Mouse (Mus musculus) 3T3-L1 (cell line): Measurements from ENCODE around the gene Gngt2.

ENCODE experiments used
- DNase-seq: peaks from one replicate; pipeline ENCODE4 v3.0.0-alpha.2; 2015; ENCODE audit warnings: low read depth, low spot score

Gene Gngt2

DNA sequence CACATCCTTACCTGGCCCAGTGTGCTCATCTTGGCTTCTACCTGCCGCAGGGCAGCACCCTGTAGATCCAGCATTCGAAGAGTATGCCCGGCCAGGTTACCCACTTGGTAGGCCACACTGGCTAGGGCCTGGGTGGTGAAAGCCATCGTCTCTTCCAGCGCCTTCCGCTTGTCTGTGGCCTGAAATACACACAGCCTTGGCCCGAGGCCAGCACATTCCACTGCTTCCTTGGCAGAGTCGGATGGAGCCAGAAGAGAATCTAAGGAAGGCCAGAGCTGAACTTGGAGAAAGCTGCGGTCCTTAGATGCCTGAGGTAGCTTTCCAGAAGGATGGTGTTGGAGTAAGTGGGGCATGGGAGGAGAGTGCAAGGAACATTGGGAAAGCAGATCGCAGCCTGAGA is at the start of gene Gngt2:
Gngt2 (plus strand) TSS at position 158 of the 400 bp plus-strand sequence.
- peak; percentile 66 for DNase-seq

DNA sequence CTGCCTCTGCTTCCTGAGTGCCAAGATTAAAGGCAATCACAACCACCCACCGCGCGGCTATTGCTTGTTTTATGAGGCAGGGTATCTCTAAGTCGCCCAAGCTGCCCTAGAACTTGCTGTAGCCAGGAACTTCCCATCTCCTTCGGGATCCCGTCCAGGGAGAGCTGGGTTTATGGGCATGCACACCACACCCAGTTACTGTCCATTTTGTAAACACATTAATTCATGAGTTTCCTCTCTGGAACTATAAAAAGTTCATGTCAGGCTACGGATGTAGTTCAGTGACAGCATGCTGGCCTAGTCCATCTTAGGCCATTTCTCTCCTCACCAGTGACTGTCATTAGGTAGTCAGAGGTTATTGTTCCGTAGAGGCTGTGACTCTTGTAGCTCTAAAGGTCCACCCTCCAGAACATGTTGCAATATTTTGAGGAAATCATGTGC is 47.5 kb upstream of the Gngt2 start:
- no peak for DNase-seq

DNA sequence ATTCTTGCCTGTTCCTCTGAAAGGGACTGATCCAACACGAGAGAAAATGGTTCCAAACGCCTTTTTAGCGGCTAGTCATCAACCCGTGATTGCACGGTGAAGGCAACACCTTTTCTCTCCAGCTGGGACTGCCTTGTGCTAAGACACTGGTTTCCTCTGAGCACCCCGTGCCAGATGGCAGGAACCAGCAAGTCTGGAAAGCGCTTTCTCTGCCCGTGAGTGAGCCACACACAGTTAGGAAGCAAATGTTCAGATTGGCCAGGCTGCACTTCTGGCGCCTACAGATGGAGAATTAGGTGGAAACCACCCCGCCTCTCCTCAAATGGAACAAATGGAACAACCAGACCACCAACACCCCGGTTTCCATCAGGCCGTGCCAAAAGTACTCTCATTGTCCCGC is 45.2 kb upstream of the Gngt2 start:
- DNase-seq = no peak

DNA sequence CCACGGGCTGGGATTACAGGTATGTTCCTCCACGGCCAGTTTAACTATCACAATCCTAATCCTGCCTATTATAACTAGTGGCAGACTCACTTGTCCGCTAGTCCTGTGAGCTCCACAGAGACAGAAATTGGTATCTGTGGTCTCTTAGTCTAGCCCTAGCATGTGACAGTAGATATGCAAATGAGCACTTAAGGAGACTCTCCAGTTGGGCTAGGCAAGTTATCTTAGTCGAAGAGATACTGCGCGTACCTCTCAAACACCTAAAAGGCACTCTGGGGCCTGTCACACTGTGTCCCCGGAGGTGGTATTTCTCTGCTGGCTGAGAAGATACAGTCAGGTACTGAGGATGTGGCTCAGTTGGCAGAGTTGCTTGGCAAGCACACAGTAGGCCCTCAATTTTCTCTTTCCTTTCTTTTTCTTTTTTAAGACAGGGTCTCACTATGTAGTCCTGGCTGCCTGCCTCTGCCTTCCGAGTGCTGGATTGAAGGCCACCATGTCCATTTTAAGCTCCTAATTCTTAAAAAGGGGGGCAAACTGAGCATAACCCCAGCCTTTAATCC is 44.0 kb upstream of the Gngt2 start:
- no peak for DNase-seq

DNA sequence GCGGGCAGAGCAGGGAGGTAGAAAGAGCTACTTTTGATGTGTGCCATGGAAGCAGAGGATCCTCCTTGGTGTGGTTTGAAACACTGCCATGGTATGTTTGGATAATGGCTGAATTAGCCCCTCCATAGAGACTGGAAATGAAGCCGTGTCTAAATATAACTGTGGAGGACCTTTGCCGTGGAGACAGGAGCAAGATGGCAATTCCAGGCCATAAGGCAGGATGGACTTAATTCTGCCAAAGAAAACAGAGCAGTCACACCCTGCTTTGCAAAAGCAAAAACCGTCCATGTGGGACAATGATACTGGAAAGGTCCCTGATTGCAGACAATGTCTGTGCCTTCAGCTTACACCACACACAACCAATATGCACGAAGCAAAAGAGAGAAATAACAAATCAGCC is 42.8 kb upstream of the Gngt2 start:
- DNase-seq = no peak

DNA sequence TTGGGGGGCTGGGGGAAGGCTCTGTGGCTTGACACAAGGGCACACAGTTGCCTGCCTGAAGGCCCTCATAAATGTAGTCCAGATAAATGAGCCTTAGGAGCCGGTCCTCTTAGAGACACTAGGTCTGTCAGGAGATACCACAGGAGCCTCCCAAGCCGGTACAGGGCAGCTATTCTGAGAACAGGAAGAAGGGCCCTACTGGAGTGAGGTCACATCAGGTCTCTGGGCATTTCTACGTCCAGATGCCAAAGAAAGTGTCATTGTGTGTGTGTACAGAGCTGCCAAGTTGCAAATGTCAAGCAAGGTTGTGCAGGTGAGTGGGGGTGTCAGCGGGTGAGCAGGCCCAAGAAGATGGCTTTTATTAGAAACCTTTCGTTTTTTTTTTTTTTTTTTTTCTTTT is 41.4 kb upstream of the Gngt2 start:
- no peak for DNase-seq

DNA sequence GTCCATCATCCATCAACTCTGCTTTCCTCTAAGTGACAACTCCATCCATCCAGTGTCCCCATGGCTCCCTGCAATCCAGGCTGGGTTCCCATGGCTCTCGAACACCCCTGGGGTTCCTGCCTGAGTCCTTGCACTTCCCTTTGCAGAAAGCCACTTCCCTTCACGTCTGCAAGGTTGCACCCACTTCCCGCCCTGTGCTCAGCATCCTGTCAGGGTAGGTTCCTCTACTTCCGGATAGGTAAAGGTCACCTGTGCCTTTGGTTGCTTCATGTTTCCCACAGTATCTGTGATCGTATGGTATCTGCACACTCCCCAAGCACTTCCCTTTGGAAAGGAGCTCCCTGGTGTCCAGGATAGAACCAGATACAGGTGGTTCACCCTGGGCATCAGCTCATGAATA is 32.0 kb upstream of the Gngt2 start:
- DNase-seq = no peak

DNA sequence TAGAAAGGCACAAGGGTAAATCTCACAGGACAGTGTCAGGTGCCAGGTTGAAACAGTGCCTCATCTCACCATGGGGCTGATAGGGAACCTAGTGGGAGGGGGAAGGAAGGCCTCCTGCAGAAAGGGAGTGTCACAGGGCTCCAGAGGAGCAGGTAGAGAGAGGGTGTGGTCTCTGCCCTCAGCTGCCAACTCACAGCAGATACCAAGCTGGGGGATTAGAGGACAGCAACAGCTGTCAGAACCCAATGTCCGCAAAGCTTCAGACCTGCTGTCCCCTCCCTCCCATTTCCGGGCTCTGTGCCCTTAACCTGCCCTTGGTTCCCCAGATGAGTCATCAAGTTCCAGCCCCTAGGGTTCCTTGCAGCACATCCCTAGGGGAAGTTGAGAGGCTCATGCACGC is 31.5 kb upstream of the Gngt2 start:
- DNase-seq = peak; percentile 36

DNA sequence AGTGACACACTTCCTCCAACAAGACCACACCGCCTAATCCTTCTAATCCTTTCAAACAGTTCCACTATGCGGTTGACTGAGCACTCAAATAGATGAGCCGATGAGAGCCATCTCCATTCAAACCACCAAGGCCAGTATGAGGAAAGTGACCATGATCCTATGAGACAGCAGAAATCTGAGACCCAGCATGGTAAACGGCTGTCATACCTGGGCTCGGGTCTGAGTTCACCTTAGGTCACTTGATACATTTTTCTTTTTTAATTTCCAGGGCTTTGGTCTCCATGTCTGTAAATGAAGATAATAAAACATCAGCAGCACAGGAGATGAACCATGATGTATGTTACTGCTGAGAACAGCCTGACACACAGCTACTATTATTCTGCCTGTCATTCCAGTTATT is 29.1 kb upstream of the Gngt2 start:
- DNase-seq = no peak

DNA sequence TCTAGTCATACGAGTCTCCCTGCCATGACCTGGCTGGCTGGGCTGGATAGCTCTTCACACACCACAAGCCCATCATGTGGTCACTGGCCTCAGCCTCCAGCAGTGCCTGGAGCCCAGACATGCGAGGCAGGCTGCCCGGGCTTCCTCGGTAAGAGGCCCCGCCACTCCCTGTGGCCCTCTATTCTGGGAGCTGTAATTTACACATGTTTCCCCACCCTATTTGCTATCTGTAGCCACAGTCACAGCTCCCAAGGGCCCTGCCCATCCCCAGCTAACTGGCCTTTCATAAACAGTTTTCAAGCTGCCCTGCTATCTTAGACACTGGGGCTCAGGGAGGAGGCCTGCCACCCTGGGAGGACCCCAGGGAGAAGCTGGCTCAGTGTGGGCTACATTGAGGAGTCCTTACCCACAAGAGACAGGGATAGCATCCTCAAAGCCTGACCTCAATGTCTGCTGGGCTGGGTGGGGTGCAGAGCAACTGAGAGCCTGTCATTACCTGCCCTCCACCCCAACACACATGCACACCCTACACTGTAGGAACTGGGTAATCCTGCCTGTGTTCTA is 28.5 kb upstream of the Gngt2 start:
- DNase-seq = peak; percentile 14

DNA sequence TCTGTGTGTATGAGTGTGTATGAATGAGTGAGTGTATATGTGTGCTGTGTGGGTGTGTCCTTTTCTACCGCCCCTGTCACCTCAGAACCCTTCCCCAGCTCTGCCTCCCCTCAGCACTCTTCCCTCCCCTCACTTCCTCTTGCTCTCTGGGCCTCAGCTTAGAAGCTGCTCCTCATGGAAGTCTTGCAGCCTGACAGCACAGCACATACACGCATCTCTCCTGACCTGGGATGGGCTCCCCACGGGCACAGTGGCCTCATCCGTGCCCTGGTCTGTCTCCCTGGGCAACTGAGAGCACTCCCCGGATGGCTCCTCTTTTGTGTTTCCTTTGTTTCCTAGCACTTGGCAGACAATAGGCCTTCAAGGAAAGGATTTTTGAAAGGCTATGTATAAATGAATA is 27.4 kb upstream of the Gngt2 start:
- DNase-seq = no peak

DNA sequence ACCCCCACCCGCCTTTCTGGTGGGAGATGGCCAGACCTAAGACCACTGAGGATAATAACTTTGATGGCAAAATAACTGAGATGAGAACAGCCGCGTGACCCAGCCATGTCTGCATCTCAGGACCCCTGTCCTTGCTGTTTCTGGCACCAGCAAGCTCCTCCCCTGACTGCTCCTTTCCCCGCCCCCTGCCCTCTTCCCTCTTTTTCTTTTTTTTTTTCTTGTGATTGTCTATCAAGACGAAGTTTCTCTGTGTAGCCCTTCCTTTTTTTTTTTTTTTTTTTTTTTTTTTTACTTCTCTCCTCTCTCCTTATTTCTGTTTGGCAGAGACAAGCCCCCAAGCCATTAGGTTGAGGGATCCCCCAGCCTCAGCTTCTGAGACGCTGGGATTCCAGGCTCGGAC is 26.2 kb upstream of the Gngt2 start:
- no peak for DNase-seq

DNA sequence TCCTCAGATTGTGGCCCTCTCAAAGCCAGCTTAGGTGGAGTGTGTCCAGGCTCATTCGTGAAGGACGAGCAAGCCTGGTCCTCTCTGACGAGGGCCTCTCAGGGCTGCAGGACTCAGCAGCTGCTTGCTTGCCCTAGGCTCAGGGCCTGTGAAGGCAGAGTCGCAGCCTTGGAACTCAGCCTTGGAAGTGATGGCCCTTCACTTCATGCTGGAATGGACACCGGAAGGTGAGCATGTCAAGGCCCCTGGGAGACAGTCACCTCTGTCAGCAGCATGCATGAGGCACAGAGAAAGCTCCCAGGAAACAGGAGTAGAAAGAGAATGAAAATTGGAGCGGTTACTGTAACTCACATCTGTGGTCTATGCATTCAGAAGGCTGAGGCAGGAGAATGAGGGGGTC is 25.3 kb upstream of the Gngt2 start:
- no peak for DNase-seq

DNA sequence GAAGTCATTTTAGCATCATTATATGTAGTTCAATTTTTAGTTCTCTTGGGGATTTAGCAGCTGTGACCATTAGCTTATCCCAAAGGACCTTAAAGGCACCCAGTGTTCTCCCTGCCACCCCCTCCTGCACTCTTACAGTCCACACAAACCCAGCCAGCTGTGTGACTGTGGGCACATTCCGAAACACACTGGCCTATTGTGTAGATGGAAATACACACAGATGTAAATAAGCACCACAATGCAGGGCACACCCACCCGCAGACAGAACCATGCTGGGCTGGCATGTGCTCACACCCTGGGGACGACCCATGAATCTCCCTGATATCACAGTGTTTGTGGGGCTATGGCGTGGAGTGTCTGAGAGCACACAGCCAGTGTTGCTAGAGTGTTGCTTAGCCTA is 24.8 kb upstream of the Gngt2 start:
- DNase-seq = no peak

DNA sequence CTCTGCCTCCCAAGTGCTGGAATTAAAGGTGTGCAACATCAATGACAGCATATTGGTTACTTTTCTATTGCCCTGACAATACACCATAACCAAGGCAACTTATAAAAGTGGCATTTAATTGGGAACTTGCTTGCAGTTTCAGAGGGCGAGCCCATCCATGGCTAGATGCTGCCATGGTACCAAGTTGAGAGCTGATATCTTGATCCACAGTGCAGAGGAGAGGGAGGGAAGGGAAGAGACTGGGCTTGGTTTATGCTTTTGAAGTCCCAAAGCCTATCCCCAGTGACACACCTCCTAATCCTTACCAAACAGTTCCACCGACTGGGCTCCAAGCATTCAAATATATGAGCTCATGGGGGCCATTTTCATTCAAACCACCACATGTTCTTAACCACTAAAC is 22.9 kb upstream of the Gngt2 start:
- no peak for DNase-seq

DNA sequence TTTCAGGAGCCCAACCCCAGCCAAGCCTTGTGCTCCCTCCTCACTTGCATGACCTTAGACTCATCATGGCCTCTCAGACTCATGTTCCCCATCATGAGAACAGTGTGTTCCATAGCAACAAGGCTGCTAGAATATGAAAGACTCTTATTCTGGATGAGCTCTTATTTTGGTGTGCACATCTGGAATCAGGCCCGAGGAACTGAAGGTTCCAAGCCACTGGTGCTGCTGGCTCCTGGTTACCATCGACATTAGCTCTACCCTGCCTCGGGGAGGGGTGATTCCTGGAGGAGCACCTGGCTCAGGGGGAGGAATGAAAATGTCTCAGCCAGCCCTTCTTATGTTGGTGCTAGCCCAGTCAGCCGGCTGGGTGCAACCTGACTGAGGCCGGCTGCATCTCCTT is 22.2 kb upstream of the Gngt2 start:
- no peak for DNase-seq

DNA sequence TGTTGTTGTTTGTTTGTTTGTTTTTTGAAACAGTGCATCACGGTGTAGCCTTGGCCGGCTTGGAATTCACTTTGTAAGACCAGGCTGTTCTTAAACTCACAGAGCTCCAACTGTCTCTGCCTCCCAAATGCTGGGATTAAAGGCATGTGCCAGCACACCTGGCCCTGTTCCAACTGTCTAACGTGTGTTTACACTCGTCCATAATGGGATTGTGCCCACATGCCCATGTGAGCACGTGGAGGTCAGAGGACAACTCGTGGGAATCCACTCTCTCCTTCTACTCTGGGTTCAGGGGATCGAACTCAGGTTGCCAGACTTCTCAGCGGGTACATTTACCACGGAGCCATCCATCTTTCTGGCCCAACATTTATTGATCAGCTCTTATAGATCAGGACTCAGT is 21.6 kb upstream of the Gngt2 start:
- DNase-seq = no peak

DNA sequence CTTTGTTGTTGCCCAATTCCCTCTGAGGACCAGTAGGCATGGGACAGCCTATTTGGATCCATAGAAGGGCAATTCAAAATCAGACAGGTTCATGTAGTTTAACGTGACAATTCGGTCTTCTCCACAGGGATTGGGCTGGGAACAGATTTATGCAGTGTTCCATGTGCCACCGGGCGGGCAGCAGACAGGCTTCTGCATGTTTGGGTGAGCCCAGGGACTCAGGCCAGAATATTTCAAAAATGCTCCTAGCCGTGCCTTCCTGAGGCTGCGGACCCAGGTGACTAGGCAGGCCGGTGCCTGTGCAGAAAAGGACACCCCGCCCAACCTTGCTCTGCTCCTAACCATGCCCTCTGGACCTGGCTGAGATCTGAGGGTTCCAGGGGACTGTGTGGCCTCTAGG is 17.9 kb upstream of the Gngt2 start:
- no peak for DNase-seq

DNA sequence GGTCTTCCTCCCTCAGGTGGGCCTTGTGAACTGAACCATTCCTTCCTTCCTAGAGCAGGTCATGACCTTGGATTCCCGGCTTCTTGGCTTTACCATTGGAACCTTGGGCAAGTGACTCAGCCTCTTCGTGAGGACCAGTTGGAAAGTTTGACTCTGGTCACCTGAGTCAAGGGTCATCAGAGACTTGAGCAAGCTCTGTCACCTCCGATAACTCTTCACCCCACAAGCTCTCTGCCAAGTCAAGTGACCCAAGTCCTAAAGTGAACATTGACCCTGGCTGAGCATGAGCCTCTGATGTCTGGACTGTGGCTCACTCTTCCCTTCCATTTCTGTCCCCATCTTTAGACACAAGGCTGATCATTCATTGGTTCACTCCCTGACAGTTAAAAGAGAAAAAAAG is 15.5 kb upstream of the Gngt2 start:
- no peak for DNase-seq

DNA sequence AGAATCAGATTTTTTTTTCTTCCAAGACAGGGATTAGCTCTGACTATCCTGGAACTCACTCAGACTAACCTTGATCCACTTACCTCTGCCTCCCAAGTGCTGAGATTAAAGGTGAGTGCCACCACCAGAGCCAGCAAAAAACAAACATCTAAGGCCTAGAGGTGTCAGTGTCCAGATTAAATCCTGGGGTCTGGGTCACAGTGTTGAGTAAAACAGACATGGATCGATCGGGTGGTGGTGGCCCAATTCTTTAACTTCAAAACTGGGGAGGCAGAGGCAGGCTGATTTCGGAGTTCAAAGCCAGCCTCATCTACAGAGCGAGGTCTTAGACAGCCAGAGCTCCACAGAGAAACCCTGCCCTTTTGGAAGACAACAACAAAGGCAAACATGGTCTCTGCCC is 14.6 kb upstream of the Gngt2 start:
- no peak for DNase-seq

DNA sequence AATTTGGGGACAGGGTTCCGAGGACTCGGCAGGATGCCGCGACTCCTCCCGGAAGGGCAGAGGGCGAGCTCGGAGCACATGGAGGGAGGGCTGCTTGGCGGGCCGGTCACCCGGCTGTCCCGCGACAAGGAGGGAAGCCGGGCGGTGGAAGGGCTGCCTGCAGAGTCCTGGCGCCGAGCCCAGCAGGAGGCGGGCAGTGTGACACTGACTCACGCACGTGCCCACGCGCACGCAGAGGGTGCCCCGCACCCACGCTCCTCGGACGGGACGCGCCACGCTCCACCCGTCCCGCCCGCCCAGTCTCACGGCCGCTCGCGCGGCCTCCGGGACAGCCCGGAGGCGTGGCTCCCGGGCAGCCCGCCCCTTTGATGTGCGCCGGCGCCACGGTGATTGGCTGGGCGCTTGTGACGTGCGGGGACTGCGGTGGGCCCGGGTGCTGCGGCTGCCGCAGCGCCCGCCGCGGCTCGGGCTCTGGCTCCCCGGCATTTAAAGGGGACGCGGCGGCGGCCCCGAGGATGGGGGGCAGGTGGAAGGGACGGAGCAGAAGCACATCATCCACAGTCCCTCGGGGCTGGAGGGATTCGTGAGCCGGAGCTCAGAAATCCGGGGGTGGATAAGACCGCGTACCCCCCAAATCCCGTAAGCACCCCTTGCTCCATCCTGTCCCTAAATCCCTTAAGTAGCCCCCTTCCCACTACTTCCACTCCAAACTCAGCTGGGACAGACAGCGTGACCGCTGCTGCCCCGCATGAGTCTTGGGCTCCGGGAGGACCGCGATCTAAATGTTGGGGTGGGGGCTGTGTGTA is 12.7 kb upstream of the Gngt2 start, which contains the start of gene Phospho1:
Phospho1 (plus strand) TSS at position 429 of the 806 bp plus-strand sequence.
- peak; percentile 30 for DNase-seq

DNA sequence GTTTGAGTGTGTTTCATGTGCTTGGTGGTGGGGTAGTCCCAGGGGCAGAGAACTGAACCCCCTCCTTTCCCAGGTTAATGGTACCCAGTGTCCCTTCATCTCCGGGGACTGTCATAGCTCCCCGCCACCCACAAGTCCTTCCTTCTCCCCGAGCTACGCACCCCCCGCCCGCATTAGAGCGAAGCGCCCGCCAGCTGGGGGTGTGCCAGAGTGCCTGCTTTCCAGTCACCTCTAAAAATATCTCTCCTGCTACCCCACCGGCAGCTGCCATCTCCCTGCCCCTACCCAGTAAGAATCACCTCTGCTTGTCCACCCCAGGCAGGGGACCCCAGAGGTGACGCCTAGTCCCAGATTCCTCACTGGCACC is 12.2 kb upstream of the Gngt2 start:
- DNase-seq = no peak

DNA sequence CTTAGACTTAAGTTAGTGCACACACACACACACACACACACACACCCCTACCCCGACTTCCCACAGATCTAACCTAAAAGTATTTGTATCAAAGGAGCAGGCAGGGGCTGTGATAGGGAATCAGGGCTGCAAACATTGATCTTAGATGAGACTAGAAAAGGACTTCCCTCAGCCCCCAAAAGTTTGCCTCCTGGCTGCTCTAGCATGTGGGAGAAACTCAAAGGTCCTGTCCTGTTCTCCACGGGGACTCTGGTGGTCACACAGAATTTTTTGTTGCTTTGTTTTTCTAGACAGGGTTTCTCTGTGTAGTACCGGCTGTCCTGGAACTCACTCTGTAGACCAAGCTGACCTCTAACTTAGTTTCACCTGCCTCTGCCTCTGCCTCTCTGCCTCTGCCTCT is 11.4 kb upstream of the Gngt2 start:
- no peak for DNase-seq
